Mouse (Mus musculus) forebrain, embryonic 16.5 days (tissue): ENCODE data around the gene Gm20388. TPM values are rescaled to one million over a fixed set of nuclear protein-coding genes. Genes with fewer than 3 reads are reported as not detected.

Experiments used
- ATAC-seq: fragments of 200-750 bp; cut with Nextera tagmentation; 2 replicates; pipeline ENCODE4 v1.8.0; 2017; ENCODE audit warnings: mild to moderate bottlenecking, moderate library complexity
- H3K27ac ChIP-seq: fragments of 300-500 bp; sonication (generic); 2 replicates; pipeline ENCODE4 v1.5.1; 2014; ENCODE audit warnings: low read length, control low read depth
- H3K27me3 ChIP-seq: fragments of 300-500 bp; sonication (generic); replicated peaks from 2 replicates; pipeline ENCODE4 v1.6.1; 2014; ENCODE audit warnings: low read length; ENCODE audit not compliant: control insufficient read depth, insufficient read depth
- H3K36me3 ChIP-seq: fragments of 300-500 bp; sonication (generic); 2 replicates; pipeline ENCODE4 v1.6.1; 2014; ENCODE audit not compliant: control insufficient read depth, insufficient read depth
- H3K4me1 ChIP-seq: fragments of 300-500 bp; sonication (generic); replicated peaks from 2 replicates; pipeline ENCODE4 v1.6.1; 2014; ENCODE audit warnings: low read length; ENCODE audit not compliant: control insufficient read depth, insufficient read depth
- H3K4me2 ChIP-seq: fragments of 300-500 bp; sonication (generic); 2 replicates; pipeline ENCODE4 v1.6.1; 2014; ENCODE audit warnings: mild to moderate bottlenecking, low read length, control low read depth
- H3K4me3 ChIP-seq: fragments of 300-500 bp; sonication (generic); replicated peaks from 2 replicates; pipeline ENCODE4 v1.5.1; 2014; ENCODE audit warnings: mild to moderate bottlenecking, low read length, control low read depth
- H3K9ac ChIP-seq: fragments of 300-500 bp; sonication (generic); replicated peaks from 2 replicates; pipeline ENCODE4 v1.6.1; 2014; ENCODE audit warnings: low read depth, low read length, control low read depth
- H3K9me3 ChIP-seq: fragments of 300-500 bp; sonication (generic); 2 replicates; pipeline ENCODE4 v1.6.1; 2016; ENCODE audit warnings: low read length; ENCODE audit not compliant: control insufficient read depth
- WGBS: fragments of 180-500 bp; shearing (Covaris S2); extraction: QIAGEN DNeasy Blood & Tissue Kit; methylation state at CpG from one replicate; pipeline ENCODE4 v1.1.7; 2014; 5-methylcytosine and 5-hydroxymethylcytosine counted together
- polyA plus RNA-seq: library from polyadenylated mRNA; unstranded; fragments of >200 nt; fragmentation: Nextera tagmentation; extraction: Ambion mirVana; gene quantifications from 2 replicates; pipeline ENCODE4 v1.2.1, GENCODE M21; 2015

Gene Gm20388
- polyA plus RNA-seq, 1 experiment from 2014 or later: 4.7 TPM

DNA sequence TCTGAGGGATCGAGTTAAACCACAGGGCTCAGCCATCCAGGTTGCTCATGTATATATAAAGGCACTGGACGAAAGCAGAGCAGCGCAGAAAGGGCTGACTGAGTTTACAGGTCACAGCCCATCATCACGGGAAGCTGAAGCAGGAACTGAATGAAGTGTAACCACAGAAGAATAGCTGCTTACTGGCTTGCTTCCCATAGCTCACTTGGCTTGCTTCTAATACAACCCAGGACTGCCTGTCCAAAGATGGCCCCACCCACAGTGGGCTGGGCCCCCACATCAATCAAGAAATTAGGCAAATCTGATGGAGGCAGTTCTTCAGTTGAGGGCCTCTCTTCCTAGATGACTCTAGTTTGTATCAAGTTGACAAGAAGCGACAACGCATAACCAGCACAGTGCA lies 4336.9 kb downstream of the Gm20388 start:
- Histone ChIP-seq H3K4me3 (no peak overlapping the region), H3K36me3 (peaks cover 3% of the 10 kb centered on the region; the same call in 1 of the 2 replicates), H3K27me3 (no peaks in the 10 kb centered on the region), H3K9me3 (0 out of 2 replicates have a peak, but pooled peaks cover 5% of the 10 kb centered on the region), H3K27ac (no peak overlapping the region), H3K4me2 (no peak overlapping the region), H3K4me1 (peaks cover 20% of the 10 kb centered on the region), H3K9ac (no peak overlapping the region)
- 74% methylated on average over 6 of the region's 6 CpGs for WGBS
- ATAC-seq: no peak

DNA sequence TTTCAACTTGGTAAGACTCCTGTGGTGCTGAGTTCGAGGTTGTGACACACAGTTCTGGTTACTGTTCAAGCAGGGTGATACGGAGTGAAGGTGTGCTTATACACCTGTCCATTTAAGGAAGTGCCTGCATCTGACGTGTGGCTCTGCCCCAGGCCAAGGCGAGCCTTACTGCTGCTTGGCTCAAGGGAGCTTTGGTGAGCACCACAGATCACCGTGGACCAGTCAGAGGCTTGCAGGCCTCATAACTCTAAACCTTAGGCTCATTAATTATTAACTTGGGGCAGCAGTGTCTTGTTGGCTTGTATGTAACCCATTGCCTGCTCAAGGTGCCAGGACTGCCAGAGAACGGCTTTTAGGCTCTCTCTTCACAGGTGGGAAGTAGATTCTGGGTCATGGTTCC lies 4338.0 kb downstream of the Gm20388 start:
- H3K4me3 ChIP-seq: no peak overlapping the region
- no peak for ATAC-seq
- H3K4me2 ChIP-seq: no peak overlapping the region
- H3K27ac ChIP-seq: no peak overlapping the region
- no peak overlapping the region for H3K9ac ChIP-seq
- 96% methylated on average over 6 of the region's 6 CpGs for WGBS
- peaks cover under 1% of the 10 kb centered on the region; the same call in 1 of the 2 replicates for H3K36me3 ChIP-seq
- H3K9me3 ChIP-seq: 0 out of 2 replicates have a peak, but pooled peaks cover 2% of the 10 kb centered on the region
- H3K4me1 ChIP-seq: peaks cover 22% of the 10 kb centered on the region
- no peaks in the 10 kb centered on the region for H3K27me3 ChIP-seq

GRCm38 (mm10) chr8:124250255-124250654 lies 4339.6 kb downstream of the Gm20388 start:
- peaks cover 22% of the 10 kb centered on the region for H3K4me1 ChIP-seq
- no peak overlapping the region for H3K4me3 ChIP-seq
- WGBS: 34% methylated on average over 3 of the region's 3 CpGs
- H3K27me3 ChIP-seq: no peaks in the 10 kb centered on the region
- H3K27ac ChIP-seq: no peak overlapping the region
- no peak overlapping the region for H3K4me2 ChIP-seq
- no peak for ATAC-seq
- H3K9ac ChIP-seq: no peak overlapping the region
- H3K36me3 ChIP-seq: no peaks in the 10 kb centered on the region
- no peaks in the 10 kb centered on the region for H3K9me3 ChIP-seq

GRCm38 (mm10) chr8:124250785-124251184 lies 4340.1 kb downstream of the Gm20388 start:
- ATAC-seq: no peak
- 37% methylated on average over 4 of the region's 4 CpGs for WGBS
- Histone ChIP-seq H3K36me3 (no peaks in the 10 kb centered on the region), H3K27me3 (no peaks in the 10 kb centered on the region), H3K27ac (0 out of 2 replicates have a peak overlapping the region, but pooled peaks have one; percentile 39), H3K9ac (no peak overlapping the region), H3K4me2 (no peak overlapping the region), H3K4me3 (no peak overlapping the region), H3K9me3 (no peaks in the 10 kb centered on the region), H3K4me1 (peaks cover 22% of the 10 kb centered on the region)

DNA sequence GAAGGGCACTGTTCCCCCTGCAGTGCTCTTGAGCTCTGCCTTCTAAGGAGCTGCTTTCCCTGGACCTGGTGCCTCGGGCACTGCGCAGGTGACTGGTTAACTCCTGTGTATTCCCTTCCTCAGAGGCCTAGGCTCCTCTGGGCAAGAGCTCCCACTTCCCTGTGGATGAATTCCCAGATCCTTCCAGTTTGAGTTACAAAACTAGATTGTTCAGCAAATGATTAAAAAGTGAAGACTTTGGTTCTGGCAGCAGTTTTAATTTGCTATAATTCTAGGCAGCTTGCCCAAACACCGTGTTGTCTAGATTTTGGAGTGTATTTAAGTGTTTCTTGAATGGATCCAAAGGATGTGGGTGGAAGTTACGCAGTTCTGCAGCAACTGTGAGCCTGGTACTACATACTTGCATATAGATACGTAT lies 4341.9 kb downstream of the Gm20388 start:
- ATAC-seq: no peak
- no peak overlapping the region for H3K4me3 ChIP-seq
- no peak overlapping the region for H3K4me2 ChIP-seq
- no peaks in the 10 kb centered on the region for H3K9me3 ChIP-seq
- no peak overlapping the region for H3K27ac ChIP-seq
- H3K9ac ChIP-seq: no peak overlapping the region
- 66% methylated on average over 5 of the region's 5 CpGs for WGBS
- no peaks in the 10 kb centered on the region for H3K27me3 ChIP-seq
- H3K36me3 ChIP-seq: no peaks in the 10 kb centered on the region
- H3K4me1 ChIP-seq: peaks cover 33% of the 10 kb centered on the region

GRCm38 (mm10) chr8:124253939-124254338 lies 4343.3 kb downstream of the Gm20388 start:
- no peak overlapping the region for H3K27ac ChIP-seq
- peaks cover 40% of the 10 kb centered on the region for H3K4me1 ChIP-seq
- no peak overlapping the region for H3K9ac ChIP-seq
- H3K9me3 ChIP-seq: no peaks in the 10 kb centered on the region
- H3K36me3 ChIP-seq: no peaks in the 10 kb centered on the region
- ATAC-seq: no peak
- no peak overlapping the region for H3K4me2 ChIP-seq
- 93% methylated on average over 6 of the region's 6 CpGs for WGBS
- H3K4me3 ChIP-seq: no peak overlapping the region
- H3K27me3 ChIP-seq: no peaks in the 10 kb centered on the region

DNA sequence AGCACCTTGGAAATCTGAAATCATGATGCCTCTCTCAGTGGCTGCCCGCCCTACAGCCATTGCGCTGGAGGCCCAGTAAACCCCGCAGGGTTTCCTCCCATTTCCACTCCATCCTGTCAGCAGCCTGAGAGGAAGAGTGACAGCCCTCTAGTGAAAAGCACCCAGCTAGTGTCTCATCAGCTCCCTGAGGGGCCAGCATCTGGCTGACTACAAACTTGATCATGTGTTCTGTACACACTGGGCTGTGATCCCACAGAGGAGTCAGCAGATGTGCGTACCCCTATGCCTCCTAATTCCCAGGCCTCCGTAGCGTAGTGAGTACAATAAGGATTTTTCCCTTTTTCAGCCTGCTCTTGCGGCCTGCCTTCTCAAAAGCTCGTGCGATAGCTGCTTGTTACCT lies 4346.2 kb downstream of the Gm20388 start:
- peak overlapping the region; percentile 77 for H3K27ac ChIP-seq
- H3K9ac ChIP-seq: 0 out of 2 replicates have a peak overlapping the region, but pooled peaks have one; percentile 22
- no peaks in the 10 kb centered on the region for H3K36me3 ChIP-seq
- H3K9me3 ChIP-seq: no peaks in the 10 kb centered on the region
- no peak overlapping the region for H3K4me3 ChIP-seq
- H3K27me3 ChIP-seq: no peaks in the 10 kb centered on the region
- 22% methylated on average over 9 of the region's 9 CpGs for WGBS
- peak; percentile 66 for ATAC-seq
- H3K4me2 ChIP-seq: 0 out of 2 replicates have a peak overlapping the region, but pooled peaks have one; percentile 21
- H3K4me1 ChIP-seq: peaks cover 35% of the 10 kb centered on the region

DNA sequence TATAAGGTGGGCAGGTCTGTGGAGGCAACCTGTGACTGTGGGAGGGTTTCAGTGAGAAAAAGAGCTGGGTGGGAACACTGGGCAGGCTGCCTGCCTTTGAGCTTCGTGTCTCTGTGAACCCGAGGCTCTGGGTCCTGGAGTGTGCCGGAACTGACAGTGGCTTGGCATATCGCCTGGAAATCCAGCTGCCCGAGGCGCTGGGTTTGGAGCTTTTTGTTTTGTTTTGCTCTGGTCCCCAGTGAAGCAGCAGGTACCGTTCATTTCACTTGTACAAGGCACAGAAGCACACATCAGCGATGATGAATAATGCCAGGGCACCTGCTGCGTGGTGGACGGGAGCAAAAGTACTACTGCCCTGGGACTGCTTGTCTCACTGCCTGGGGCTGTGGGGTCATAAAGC lies 4346.7 kb downstream of the Gm20388 start:
- no peaks in the 10 kb centered on the region for H3K27me3 ChIP-seq
- H3K4me3 ChIP-seq: no peak overlapping the region
- peak; percentile 81 for ATAC-seq
- no peaks in the 10 kb centered on the region for H3K9me3 ChIP-seq
- 7% methylated on average over 10 of the region's 10 CpGs for WGBS
- H3K36me3 ChIP-seq: no peaks in the 10 kb centered on the region
- H3K27ac ChIP-seq: peak overlapping the region; percentile 77
- H3K9ac ChIP-seq: peak overlapping the region; percentile 37; the same call in 1 of the 2 replicates
- peak overlapping the region; percentile 21; the same call in 1 of the 2 replicates for H3K4me2 ChIP-seq
- H3K4me1 ChIP-seq: peaks cover 31% of the 10 kb centered on the region

- Histone ChIP-seq H3K9me3 (no peaks in the 10 kb centered on the region), H3K27ac (no peak overlapping the region), H3K4me3 (no peak overlapping the region), H3K4me1 (peaks cover 40% of the 10 kb centered on the region), H3K36me3 (no peaks in the 10 kb centered on the region), H3K9ac (no peak overlapping the region), H3K4me2 (no peak overlapping the region), H3K27me3 (no peaks in the 10 kb centered on the region)
- WGBS: 94% methylated on average over 4 of the region's 4 CpGs
- no peak for ATAC-seq
Measured at GRCm38 (mm10) chr8:124259146-124259545, 4348.5 kb downstream of the Gm20388 start.

- no peaks in the 10 kb centered on the region for H3K36me3 ChIP-seq
- H3K4me2 ChIP-seq: no peak overlapping the region
- H3K9me3 ChIP-seq: no peaks in the 10 kb centered on the region
- H3K9ac ChIP-seq: no peak overlapping the region
- no peak for ATAC-seq
- 75% methylated on average over 6 of the region's 7 CpGs for WGBS
- no peak overlapping the region for H3K4me3 ChIP-seq
- no peaks in the 10 kb centered on the region for H3K27me3 ChIP-seq
- H3K27ac ChIP-seq: no peak overlapping the region
- H3K4me1 ChIP-seq: peaks cover 41% of the 10 kb centered on the region
Measured at GRCm38 (mm10) chr8:124259925-124260324, 4349.3 kb downstream of the Gm20388 start.
